Mouse (Mus musculus) kidney, postnatal 0 days (tissue): ENCODE results near the gene Prex1. TPM values are rescaled to one million over a fixed set of nuclear protein-coding genes. Genes with fewer than 3 reads are reported as not detected.

ENCODE experiments used
- ATAC-seq: fragments of 200-750 bp; cut with Nextera tagmentation; replicated peaks from 2 replicates; pipeline ENCODE4 v1.8.0; 2017; ENCODE audit warnings: low read depth, moderate number of reproducible peaks, moderate TSS enrichment, moderate library complexity; ENCODE audit not compliant: low FRiP score
- DNase-seq: peaks from one replicate; pipeline ENCODE4 v3.0.0-alpha.2; 2016; ENCODE audit warnings: low spot score
- H3K27ac ChIP-seq: fragments of 300-500 bp; sonication (generic); 2 replicates; pipeline ENCODE4 v1.5.1; 2014; ENCODE audit warnings: mild to moderate bottlenecking
- H3K27me3 ChIP-seq: fragments of 300-500 bp; sonication (generic); 2 replicates; pipeline ENCODE4 v1.6.1; 2014; ENCODE audit warnings: low read length, mixed read lengths; ENCODE audit not compliant: insufficient read depth
- H3K36me3 ChIP-seq: fragments of 300-500 bp; sonication (generic); 2 replicates; pipeline ENCODE4 v1.6.1; 2014; ENCODE audit warnings: low read length, mixed read lengths; ENCODE audit not compliant: insufficient read depth
- H3K4me1 ChIP-seq: fragments of 300-500 bp; sonication (generic); replicated peaks from 2 replicates; pipeline ENCODE4 v1.6.1; 2014; ENCODE audit warnings: antibody characterized with exemption, low read length, mixed read lengths; ENCODE audit not compliant: insufficient read depth
- H3K4me2 ChIP-seq: fragments of 300-500 bp; sonication (generic); 2 replicates; pipeline ENCODE4 v1.6.1; 2014; ENCODE audit warnings: mild to moderate bottlenecking, low read length, moderate library complexity, mixed read lengths
- H3K4me3 ChIP-seq: fragments of 300-500 bp; sonication (generic); replicated peaks from 2 replicates; pipeline ENCODE4 v1.5.1; 2014; ENCODE audit warnings: low read depth, low read length
- H3K9ac ChIP-seq: fragments of 300-500 bp; sonication (generic); 2 replicates; pipeline ENCODE4 v1.6.1; 2014; ENCODE audit warnings: low read depth, low read length
- H3K9me3 ChIP-seq: fragments of 300-500 bp; sonication (generic); replicated peaks from 2 replicates; pipeline ENCODE4 v1.6.1; 2016; ENCODE audit warnings: low read length, inconsistent platforms, mixed read lengths
- CTCF ChIP-seq: IDR thresholded peaks from 2 replicates; pipeline ENCODE4 v1.5.1; 2016; ENCODE audit warnings: antibody characterized with exemption, low read depth, mild to moderate bottlenecking, moderate library complexity
- WGBS: fragments of 180-500 bp; shearing (Covaris S2); extraction: QIAGEN DNeasy Blood & Tissue Kit; methylation state at CpG from one replicate; pipeline ENCODE4 v1.1.7; 2014; 5-methylcytosine and 5-hydroxymethylcytosine counted together
- polyA plus RNA-seq: library from polyadenylated mRNA; unstranded; fragments of >200 nt; fragmentation: Nextera tagmentation; extraction: Ambion mirVana; gene quantifications from 2 replicates; pipeline ENCODE4 v1.2.1, GENCODE M21; 2015

Gene Prex1
- polyA plus RNA-seq, 1 experiment from 2014 or later: 9.8 TPM

DNA sequence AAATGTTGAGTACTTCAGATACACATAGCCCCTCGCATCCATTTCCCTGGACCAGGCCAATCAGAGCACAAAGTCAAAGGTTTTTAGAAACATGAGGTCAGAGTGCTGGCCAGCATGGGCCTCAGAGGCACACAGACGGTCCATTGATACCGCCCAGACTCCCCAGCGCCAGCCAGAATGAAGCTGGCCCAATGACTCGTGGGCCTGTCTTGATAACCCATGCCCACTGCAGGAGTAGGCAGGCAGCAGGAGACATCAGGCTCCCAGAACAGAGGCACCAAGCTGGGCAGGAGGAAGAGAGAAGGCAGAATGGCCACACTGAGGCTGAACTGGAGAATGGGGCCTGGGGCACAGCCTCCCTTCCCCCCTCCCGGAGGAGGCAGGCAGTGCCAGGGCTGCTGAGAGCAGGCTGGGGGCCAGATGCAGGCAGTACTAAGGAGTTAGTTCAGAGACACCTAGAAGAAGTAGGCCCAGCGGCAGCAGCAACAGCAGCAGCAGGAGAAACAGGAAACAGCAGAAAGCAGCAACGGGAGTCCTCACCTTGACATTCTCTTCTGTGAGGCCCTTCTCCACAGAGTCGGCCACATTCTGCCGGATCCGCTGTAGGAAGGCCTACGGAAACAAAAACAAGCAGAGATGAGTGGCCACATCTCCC, 67.1 kb downstream of the Prex1 start:
- DNase-seq: no peak
- H3K4me3 ChIP-seq: no peak overlapping the region
- no peak for ATAC-seq
- no peak for TF ChIP-seq CTCF
- WGBS: 72% methylated on average over 12 of the region's 12 CpGs
- no peaks in the 10 kb centered on the region for H3K4me1 ChIP-seq
- H3K4me2 ChIP-seq: no peak overlapping the region
- no peak overlapping the region for H3K27ac ChIP-seq
- H3K9ac ChIP-seq: no peak overlapping the region
- H3K27me3 ChIP-seq: no peaks in the 10 kb centered on the region
- H3K9me3 ChIP-seq: no peaks in the 10 kb centered on the region
- no peaks in the 10 kb centered on the region for H3K36me3 ChIP-seq

DNA sequence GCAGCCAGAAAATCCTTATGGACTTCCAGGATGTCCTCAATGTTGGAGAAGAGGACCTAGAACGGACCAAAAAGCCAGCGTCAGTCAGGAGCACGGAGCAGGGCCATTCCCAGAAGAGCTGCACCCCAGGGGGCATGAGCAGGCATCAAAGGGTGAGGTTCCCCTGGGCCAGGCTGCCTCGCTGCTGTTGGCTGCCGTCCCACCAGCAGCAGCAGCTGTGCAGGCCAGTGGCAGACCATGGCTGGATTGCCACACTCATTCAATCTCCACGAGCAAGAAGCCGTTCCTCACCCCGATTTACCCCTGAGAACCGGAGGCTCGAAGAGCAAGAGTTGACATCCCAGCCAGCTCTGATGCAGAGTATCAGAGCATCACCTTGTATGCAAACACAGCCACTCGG, 68.8 kb downstream of the Prex1 start:
- Histone ChIP-seq H3K36me3 (no peaks in the 10 kb centered on the region), H3K4me1 (no peaks in the 10 kb centered on the region), H3K4me2 (no peak overlapping the region), H3K4me3 (no peak overlapping the region), H3K27me3 (no peaks in the 10 kb centered on the region), H3K27ac (no peak overlapping the region), H3K9ac (no peak overlapping the region), H3K9me3 (no peaks in the 10 kb centered on the region)
- DNase-seq (no peak), ATAC-seq (no peak)
- TF ChIP-seq CTCF: no peak
- WGBS: 79% methylated on average over 11 of the region's 11 CpGs

DNA sequence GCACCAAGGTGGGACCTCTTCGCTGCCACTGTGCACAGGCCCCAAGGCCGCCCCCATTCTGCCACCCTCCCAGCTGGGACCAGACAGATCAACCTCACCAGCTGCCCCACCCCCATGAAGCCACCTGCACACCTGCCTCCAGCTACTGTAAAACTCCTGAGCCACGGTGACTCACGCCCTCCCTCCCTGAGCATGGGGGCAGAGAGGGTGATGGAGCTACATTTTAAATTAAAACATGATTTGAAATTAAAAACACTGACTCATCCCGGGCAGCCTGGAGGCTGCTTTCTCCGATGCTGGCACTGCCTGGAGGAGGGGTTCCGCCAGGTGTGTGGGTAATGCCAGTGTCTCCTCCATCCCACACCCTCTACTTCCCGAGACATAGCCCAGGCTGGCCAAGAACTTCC, 71.0 kb downstream of the Prex1 start:
- Histone ChIP-seq H3K4me1 (no peaks in the 10 kb centered on the region), H3K4me2 (no peak overlapping the region), H3K9me3 (no peaks in the 10 kb centered on the region), H3K36me3 (no peaks in the 10 kb centered on the region), H3K4me3 (no peak overlapping the region), H3K27ac (no peak overlapping the region), H3K9ac (no peak overlapping the region), H3K27me3 (no peaks in the 10 kb centered on the region)
- WGBS: 82% methylated on average over 8 of the region's 8 CpGs
- DNase-seq (no peak), ATAC-seq (no peak)
- TF ChIP-seq CTCF: no peak

DNA sequence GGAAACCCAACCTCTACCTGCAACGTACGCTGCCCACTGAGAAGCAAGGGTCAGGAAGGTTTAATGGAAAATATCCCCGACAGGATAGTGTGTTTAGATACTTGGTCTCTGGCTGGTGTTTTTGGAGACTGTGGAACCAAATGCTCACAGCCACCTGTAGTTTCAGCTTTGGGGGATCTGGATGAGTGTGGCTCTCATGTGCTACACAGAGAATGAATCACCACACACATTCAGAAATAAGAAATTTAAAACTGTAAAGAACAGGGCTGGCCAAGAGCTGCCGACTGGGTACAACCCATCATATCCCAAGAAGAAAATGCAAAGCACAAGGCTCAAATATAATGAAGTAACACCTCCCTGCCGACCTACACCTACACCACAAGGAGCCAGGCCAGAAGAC, 73.9 kb downstream of the Prex1 start:
- Histone ChIP-seq H3K4me1 (0 out of 2 replicates have a peak, but pooled peaks cover 3% of the 10 kb centered on the region), H3K36me3 (no peaks in the 10 kb centered on the region), H3K9ac (no peak overlapping the region), H3K4me3 (no peak overlapping the region), H3K9me3 (no peaks in the 10 kb centered on the region), H3K4me2 (no peak overlapping the region), H3K27ac (no peak overlapping the region), H3K27me3 (no peaks in the 10 kb centered on the region)
- DNase-seq: no peak
- no peak for ATAC-seq
- 88% methylated on average over 5 of the region's 5 CpGs for WGBS
- TF ChIP-seq CTCF: no peak

DNA sequence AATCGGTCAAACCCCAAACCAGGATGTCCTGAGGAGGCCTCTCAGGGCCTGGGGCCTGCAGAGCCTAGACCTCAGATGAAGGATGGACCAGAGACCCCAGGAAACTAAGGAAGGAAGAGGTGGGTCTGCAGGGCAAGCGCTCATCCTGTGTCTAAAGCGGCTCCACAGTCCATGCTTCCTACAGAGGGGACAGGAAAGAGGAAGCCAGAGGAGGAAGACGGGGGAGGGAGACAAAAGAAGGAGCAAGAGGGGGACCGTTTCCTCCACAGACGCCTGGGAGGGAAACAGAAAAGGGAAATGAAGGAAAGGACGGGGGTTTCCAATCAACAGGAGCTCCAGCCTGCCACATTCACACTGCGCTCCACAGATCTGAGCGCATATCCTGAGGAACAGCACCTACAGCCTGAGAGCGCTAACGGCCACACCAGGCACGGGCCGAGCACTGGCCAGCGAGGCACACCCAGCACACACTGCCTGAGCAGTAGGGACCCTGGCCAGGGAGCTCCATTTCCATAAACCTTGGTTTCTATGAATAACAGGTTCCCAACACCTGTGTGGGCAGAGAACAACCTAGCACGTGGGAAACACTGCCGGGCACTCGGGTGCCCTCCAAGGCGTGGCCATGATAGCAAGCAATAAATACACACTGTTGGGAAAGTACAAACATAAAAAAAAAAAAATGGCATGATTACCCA, 74.5 kb downstream of the Prex1 start:
- DNase-seq (peak; percentile 60), ATAC-seq (no peak)
- WGBS: 73% methylated on average over 18 of the region's 18 CpGs
- Histone ChIP-seq H3K4me2 (no peak overlapping the region), H3K4me3 (no peak overlapping the region), H3K36me3 (no peaks in the 10 kb centered on the region), H3K9ac (no peak overlapping the region), H3K9me3 (no peaks in the 10 kb centered on the region), H3K27me3 (no peaks in the 10 kb centered on the region), H3K4me1 (0 out of 2 replicates have a peak, but pooled peaks cover 3% of the 10 kb centered on the region), H3K27ac (no peak overlapping the region; the same call in 1 of the 2 replicates)
- TF ChIP-seq CTCF: no peak

DNA sequence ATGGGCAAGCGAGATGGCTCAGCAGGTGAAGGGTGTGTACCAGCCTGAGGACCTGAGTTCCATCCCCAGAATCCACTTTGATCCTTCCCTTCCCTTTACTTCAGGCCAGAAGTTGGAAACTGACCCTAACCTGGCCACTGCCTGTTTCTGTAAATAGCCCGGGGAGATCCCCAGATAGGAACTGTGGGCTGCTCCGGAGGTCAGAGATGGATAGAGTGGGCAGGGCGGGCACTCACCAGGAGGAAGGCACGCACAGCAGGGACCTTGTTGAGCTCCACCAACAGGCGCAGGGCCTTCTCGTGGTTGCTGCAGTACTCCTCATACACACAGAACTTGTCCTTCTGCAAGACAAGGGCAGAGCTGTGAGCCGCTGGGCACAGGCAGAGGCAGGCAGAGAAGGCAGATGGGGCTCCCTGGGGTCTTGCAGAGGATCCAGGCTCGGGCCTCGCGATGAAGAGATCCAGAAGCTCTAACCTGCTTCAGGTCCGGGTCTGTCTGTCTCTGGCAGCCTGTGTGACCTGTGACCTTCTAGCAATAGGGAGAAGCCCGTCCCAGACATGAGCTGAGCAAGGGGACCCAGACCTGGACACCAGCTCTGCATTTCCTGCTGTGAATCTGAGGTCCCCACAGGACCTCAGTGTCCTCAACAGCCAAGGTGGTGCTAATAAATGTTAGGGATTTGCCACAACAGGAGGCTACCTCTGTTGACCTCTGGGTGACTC, 75.4 kb downstream of the Prex1 start:
- H3K9me3 ChIP-seq: no peaks in the 10 kb centered on the region
- no peak for DNase-seq
- H3K9ac ChIP-seq: no peak overlapping the region
- H3K4me2 ChIP-seq: no peak overlapping the region
- no peak for TF ChIP-seq CTCF
- H3K27ac ChIP-seq: no peak overlapping the region
- H3K4me1 ChIP-seq: 0 out of 2 replicates have a peak, but pooled peaks cover 3% of the 10 kb centered on the region
- H3K36me3 ChIP-seq: no peaks in the 10 kb centered on the region
- no peak overlapping the region for H3K4me3 ChIP-seq
- no peaks in the 10 kb centered on the region for H3K27me3 ChIP-seq
- WGBS: 73% methylated on average over 13 of the region's 13 CpGs
- ATAC-seq: no peak
